Mouse (Mus musculus): ENCODE measurements around the gene Serpina12. TPM values are rescaled to one million over a fixed set of nuclear protein-coding genes. Genes with fewer than 3 reads are reported as not detected.

Serpina12 gene
- polyA plus RNA-seq, 1 experiment from 2014 or later: not detected

GRCm38 (mm10) chr12:104041401-104041800, 2.8 kb downstream of the Serpina12 start:
- H3K9me3 ChIP-seq (ENCODE audit: control insufficient read depth, low read length): no peaks in the 10 kb centered on the region
- H3K4me3 ChIP-seq (ENCODE audit: low read depth, low read length): no peak overlapping the region
- no peak overlapping the region for H3K9ac ChIP-seq (ENCODE audit: low read length)
- no peaks in the 10 kb centered on the region for H3K4me1 ChIP-seq (ENCODE audit: control insufficient read depth, insufficient read depth, low read length)
- H3K27ac ChIP-seq (ENCODE audit: low read depth, low read length): no peak overlapping the region
- no peaks in the 10 kb centered on the region for H3K27me3 ChIP-seq (ENCODE audit: control insufficient read depth, insufficient read depth, low read length)
- DNase-seq (ENCODE audit: low spot score): no peak
- WGBS: 67% methylated on average over 6 of the region's 6 CpGs
- H3K4me2 ChIP-seq (ENCODE audit: low read depth): no peak overlapping the region
- no peak for ATAC-seq (ENCODE audit: insufficient read depth, low FRiP score, low TSS enrichment)
- no peaks in the 10 kb centered on the region for H3K36me3 ChIP-seq (ENCODE audit: control insufficient read depth, insufficient read depth, low read length)

GRCm38 (mm10) chr12:104038181-104038580, 6.1 kb downstream of the Serpina12 start:
- Histone ChIP-seq H3K9ac (ENCODE audit: low read length) (no peak overlapping the region), H3K27ac (ENCODE audit: low read depth, low read length) (no peak overlapping the region), H3K4me3 (ENCODE audit: low read depth, low read length) (no peak overlapping the region), H3K36me3 (ENCODE audit: control insufficient read depth, insufficient read depth, low read length) (no peaks in the 10 kb centered on the region), H3K4me1 (ENCODE audit: control insufficient read depth, insufficient read depth, low read length) (no peaks in the 10 kb centered on the region), H3K9me3 (ENCODE audit: control insufficient read depth, low read length) (no peaks in the 10 kb centered on the region), H3K27me3 (ENCODE audit: control insufficient read depth, insufficient read depth, low read length) (no peaks in the 10 kb centered on the region), H3K4me2 (ENCODE audit: low read depth) (no peak overlapping the region)
- DNase-seq (ENCODE audit: low spot score): no peak
- 95% methylated on average over 7 of the region's 7 CpGs for WGBS
- ATAC-seq (ENCODE audit: insufficient read depth, low FRiP score, low TSS enrichment): no peak

GRCm38 (mm10) chr12:104033752-104034151, 10.5 kb downstream of the Serpina12 start:
- no peaks in the 10 kb centered on the region for H3K4me1 ChIP-seq (ENCODE audit: control insufficient read depth, insufficient read depth, low read length)
- ATAC-seq (ENCODE audit: insufficient read depth, low FRiP score, low TSS enrichment) (no peak), DNase-seq (ENCODE audit: low spot score) (no peak)
- H3K27me3 ChIP-seq (ENCODE audit: control insufficient read depth, insufficient read depth, low read length): no peaks in the 10 kb centered on the region
- H3K9me3 ChIP-seq (ENCODE audit: control insufficient read depth, low read length): no peaks in the 10 kb centered on the region
- H3K9ac ChIP-seq (ENCODE audit: low read length): no peak overlapping the region
- no peak overlapping the region for H3K27ac ChIP-seq (ENCODE audit: low read depth, low read length)
- H3K36me3 ChIP-seq (ENCODE audit: control insufficient read depth, insufficient read depth, low read length): no peaks in the 10 kb centered on the region
- no peak overlapping the region for H3K4me2 ChIP-seq (ENCODE audit: low read depth)
- H3K4me3 ChIP-seq (ENCODE audit: low read depth, low read length): no peak overlapping the region
- 100% methylated on average over 1 of the region's 1 CpGs for whole genome bisulfite sequencing

GRCm38 (mm10) chr12:104029986-104030385, 14.3 kb downstream of the Serpina12 start:
- H3K4me2 ChIP-seq (ENCODE audit: low read depth): no peak overlapping the region
- no peak overlapping the region for H3K27ac ChIP-seq (ENCODE audit: low read depth, low read length)
- ATAC-seq (ENCODE audit: insufficient read depth, low FRiP score, low TSS enrichment): no peak
- no peaks in the 10 kb centered on the region for H3K9me3 ChIP-seq (ENCODE audit: control insufficient read depth, low read length)
- H3K4me3 ChIP-seq (ENCODE audit: low read depth, low read length): no peak overlapping the region
- 46% methylated on average over 8 of the region's 8 CpGs for WGBS
- no peaks in the 10 kb centered on the region for H3K36me3 ChIP-seq (ENCODE audit: control insufficient read depth, insufficient read depth, low read length)
- no peak for DNase-seq (ENCODE audit: low spot score)
- no peak overlapping the region for H3K9ac ChIP-seq (ENCODE audit: low read length)
- no peaks in the 10 kb centered on the region for H3K27me3 ChIP-seq (ENCODE audit: control insufficient read depth, insufficient read depth, low read length)
- no peaks in the 10 kb centered on the region for H3K4me1 ChIP-seq (ENCODE audit: control insufficient read depth, insufficient read depth, low read length)

- 87% methylated on average over 3 of the region's 3 CpGs for WGBS
- no peak for ATAC-seq (ENCODE audit: insufficient read depth, low FRiP score, low TSS enrichment)
- Histone ChIP-seq H3K27ac (ENCODE audit: low read depth, low read length) (no peak overlapping the region), H3K4me2 (ENCODE audit: low read depth) (no peak overlapping the region), H3K9me3 (ENCODE audit: control insufficient read depth, low read length) (no peaks in the 10 kb centered on the region), H3K27me3 (ENCODE audit: control insufficient read depth, insufficient read depth, low read length) (no peaks in the 10 kb centered on the region), H3K9ac (ENCODE audit: low read length) (no peak overlapping the region), H3K4me3 (ENCODE audit: low read depth, low read length) (no peak overlapping the region), H3K36me3 (ENCODE audit: control insufficient read depth, insufficient read depth, low read length) (no peaks in the 10 kb centered on the region), H3K4me1 (ENCODE audit: control insufficient read depth, insufficient read depth, low read length) (no peaks in the 10 kb centered on the region)
- no peak for DNase-seq (ENCODE audit: low spot score)
These were observed 29.0 kb downstream of the Serpina12 start for GRCm38 (mm10) chr12:104015280-104015679.

GRCm38 (mm10) chr12:104013620-104014019, 30.6 kb downstream of the Serpina12 start, which contains the start of gene Serpina9:
Gene Serpina9, minus strand, starts transcription at chr12:104013755.
- no peaks in the 10 kb centered on the region for H3K9me3 ChIP-seq (ENCODE audit: control insufficient read depth, low read length)
- no peaks in the 10 kb centered on the region for H3K36me3 ChIP-seq (ENCODE audit: control insufficient read depth, insufficient read depth, low read length)
- no peaks in the 10 kb centered on the region for H3K4me1 ChIP-seq (ENCODE audit: control insufficient read depth, insufficient read depth, low read length)
- WGBS: 89% methylated on average over 6 of the region's 6 CpGs
- H3K27me3 ChIP-seq (ENCODE audit: control insufficient read depth, insufficient read depth, low read length): no peaks in the 10 kb centered on the region
- no peak within 1 kb of the TSS for H3K4me2 ChIP-seq (ENCODE audit: low read depth)
- no peak within 1 kb of the TSS for H3K9ac ChIP-seq (ENCODE audit: low read length)
- no peak for DNase-seq (ENCODE audit: low spot score)
- H3K27ac ChIP-seq (ENCODE audit: low read depth, low read length): no peak within 1 kb of the TSS
- no peak within 1 kb of the TSS for H3K4me3 ChIP-seq (ENCODE audit: low read depth, low read length)
- ATAC-seq (ENCODE audit: insufficient read depth, low FRiP score, low TSS enrichment): no peak

- ATAC-seq (ENCODE audit: insufficient read depth, low FRiP score, low TSS enrichment) (no peak), DNase-seq (ENCODE audit: low spot score) (no peak)
- peaks cover 5% of the 10 kb centered on the region; the same call in 1 of the 2 replicates for H3K9me3 ChIP-seq (ENCODE audit: control insufficient read depth, low read length)
- H3K4me3 ChIP-seq (ENCODE audit: low read depth, low read length): no peak overlapping the region
- WGBS: 85% methylated on average over 5 of the region's 5 CpGs
- no peak overlapping the region for H3K27ac ChIP-seq (ENCODE audit: low read depth, low read length)
- no peak overlapping the region for H3K4me2 ChIP-seq (ENCODE audit: low read depth)
- H3K27me3 ChIP-seq (ENCODE audit: control insufficient read depth, insufficient read depth, low read length): no peaks in the 10 kb centered on the region
- H3K4me1 ChIP-seq (ENCODE audit: control insufficient read depth, insufficient read depth, low read length): no peaks in the 10 kb centered on the region
- H3K9ac ChIP-seq (ENCODE audit: low read length): no peak overlapping the region
- H3K36me3 ChIP-seq (ENCODE audit: control insufficient read depth, insufficient read depth, low read length): no peaks in the 10 kb centered on the region
These were observed 39.6 kb downstream of the Serpina12 start for GRCm38 (mm10) chr12:104004689-104005088.

GRCm38 (mm10) chr12:104003238-104003612, 41.0 kb downstream of the Serpina12 start:
- H3K27ac ChIP-seq (ENCODE audit: low read depth, low read length): no peak overlapping the region
- ATAC-seq (ENCODE audit: insufficient read depth, low FRiP score, low TSS enrichment): no peak
- H3K4me1 ChIP-seq (ENCODE audit: control insufficient read depth, insufficient read depth, low read length): no peaks in the 10 kb centered on the region
- H3K9ac ChIP-seq (ENCODE audit: low read length): no peak overlapping the region
- no peaks in the 10 kb centered on the region for H3K27me3 ChIP-seq (ENCODE audit: control insufficient read depth, insufficient read depth, low read length)
- no peak overlapping the region for H3K4me3 ChIP-seq (ENCODE audit: low read depth, low read length)
- H3K9me3 ChIP-seq (ENCODE audit: control insufficient read depth, low read length): peaks cover 5% of the 10 kb centered on the region; the same call in 1 of the 2 replicates
- H3K4me2 ChIP-seq (ENCODE audit: low read depth): no peak overlapping the region
- DNase-seq (ENCODE audit: low spot score): no peak
- WGBS: 75% methylated on average over 4 of the region's 4 CpGs
- H3K36me3 ChIP-seq (ENCODE audit: control insufficient read depth, insufficient read depth, low read length): no peaks in the 10 kb centered on the region

- Histone ChIP-seq H3K27ac (ENCODE audit: low read depth, low read length) (no peak overlapping the region), H3K4me3 (ENCODE audit: low read depth, low read length) (no peak overlapping the region), H3K27me3 (ENCODE audit: control insufficient read depth, insufficient read depth, low read length) (no peaks in the 10 kb centered on the region), H3K9ac (ENCODE audit: low read length) (no peak overlapping the region), H3K4me1 (ENCODE audit: control insufficient read depth, insufficient read depth, low read length) (no peaks in the 10 kb centered on the region), H3K9me3 (ENCODE audit: control insufficient read depth, low read length) (peaks cover 5% of the 10 kb centered on the region; the same call in 1 of the 2 replicates), H3K4me2 (ENCODE audit: low read depth) (no peak overlapping the region), H3K36me3 (ENCODE audit: control insufficient read depth, insufficient read depth, low read length) (no peaks in the 10 kb centered on the region)
- WGBS: 86% methylated on average over 10 of the region's 10 CpGs
- DNase-seq (ENCODE audit: low spot score) (no peak), ATAC-seq (ENCODE audit: insufficient read depth, low FRiP score, low TSS enrichment) (no peak)
These were observed 41.5 kb downstream of the Serpina12 start for GRCm38 (mm10) chr12:104002569-104003237.

Data from neural tube, embryonic 11.5 days (tissue).